Mouse (Mus musculus): Measurements from ENCODE around the gene Ndufb10. TPM values are rescaled to one million over a fixed set of nuclear protein-coding genes. Genes with fewer than 3 reads are reported as not detected.

The Ndufb10 gene
- polyA plus RNA-seq, 1 experiment from 2014 or later = 191 TPM

GRCm38 (mm10) chr17:24698715-24699114 lies 25.6 kb downstream of the Ndufb10 start:
- H3K4me2 ChIP-seq (ENCODE audit: low read depth, low read length) = no peak overlapping the region
- DNase-seq (ENCODE audit: low spot score) = no peak
- H3K9ac ChIP-seq (replicated peaks; ENCODE audit: low read length) = no peak overlapping the region
- no peaks in the 10 kb centered on the region for H3K9me3 ChIP-seq (replicated peaks; ENCODE audit: control insufficient read depth, low read length)
- no peaks in the 10 kb centered on the region; the same call in 1 of the 2 replicates for H3K4me1 ChIP-seq (ENCODE audit: control insufficient read depth, insufficient read depth, low read length)
- H3K27ac ChIP-seq (replicated peaks; ENCODE audit: low read depth, low read length) = no peak overlapping the region
- WGBS = 65% methylated on average over 9 of the region's 9 CpGs
- ATAC-seq (replicated peaks; ENCODE audit: insufficient number of reproducible peaks, low FRiP score, low TSS enrichment, low read depth) = no peak
- H3K4me3 ChIP-seq (ENCODE audit: low read depth, low read length) = no peak overlapping the region
- no peaks in the 10 kb centered on the region for H3K27me3 ChIP-seq (ENCODE audit: control insufficient read depth, insufficient read depth, low read length)
- H3K36me3 ChIP-seq (replicated peaks; ENCODE audit: control insufficient read depth, insufficient read depth, low read depth, low read length) = peaks cover 13% of the 10 kb centered on the region

DNA sequence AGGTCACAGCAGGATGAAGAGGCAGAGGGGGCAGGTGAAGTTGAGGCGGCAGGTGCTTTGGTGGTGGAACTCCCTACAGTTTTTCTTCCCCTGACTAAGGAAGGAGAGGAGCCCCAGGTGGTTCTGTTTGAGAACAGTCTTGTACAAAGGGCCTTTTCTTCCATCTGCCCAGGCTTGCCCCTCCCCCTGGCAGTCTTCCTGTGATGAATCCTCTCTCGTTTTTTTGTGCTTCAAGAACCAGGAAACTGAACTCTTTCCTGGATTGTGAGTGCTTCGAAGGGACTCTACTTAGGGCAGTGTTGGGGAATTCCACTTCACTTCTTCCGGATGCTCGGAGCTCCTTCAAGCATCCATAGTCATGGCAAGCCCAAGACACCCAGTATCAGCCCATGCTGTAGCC lies 26.3 kb downstream of the Ndufb10 start:
- DNase-seq (ENCODE audit: low spot score) = peak; percentile 18
- ATAC-seq (replicated peaks; ENCODE audit: insufficient number of reproducible peaks, low FRiP score, low TSS enrichment, low read depth) = no peak
- no peaks in the 10 kb centered on the region; the same call in 1 of the 2 replicates for H3K4me1 ChIP-seq (ENCODE audit: control insufficient read depth, insufficient read depth, low read length)
- H3K36me3 ChIP-seq (replicated peaks; ENCODE audit: control insufficient read depth, insufficient read depth, low read depth, low read length) = peaks cover 16% of the 10 kb centered on the region
- H3K9ac ChIP-seq (replicated peaks; ENCODE audit: low read length) = no peak overlapping the region
- H3K27ac ChIP-seq (replicated peaks; ENCODE audit: low read depth, low read length) = no peak overlapping the region
- 12% methylated on average over 5 of the region's 5 CpGs for WGBS
- H3K27me3 ChIP-seq (ENCODE audit: control insufficient read depth, insufficient read depth, low read length) = no peaks in the 10 kb centered on the region
- H3K9me3 ChIP-seq (replicated peaks; ENCODE audit: control insufficient read depth, low read length) = no peaks in the 10 kb centered on the region
- no peak overlapping the region for H3K4me3 ChIP-seq (ENCODE audit: low read depth, low read length)
- no peak overlapping the region for H3K4me2 ChIP-seq (ENCODE audit: low read depth, low read length)

- peak within 1 kb of the TSS; percentile 81 for H3K4me3 ChIP-seq (ENCODE audit: low read depth, low read length)
- peak within 1 kb of the TSS; percentile 78 for H3K27ac ChIP-seq (replicated peaks; ENCODE audit: low read depth, low read length)
- peak within 1 kb of the TSS; percentile 76 for H3K4me2 ChIP-seq (ENCODE audit: low read depth, low read length)
- peaks cover 12% of the 10 kb centered on the region for H3K36me3 ChIP-seq (replicated peaks; ENCODE audit: control insufficient read depth, insufficient read depth, low read depth, low read length)
- H3K9ac ChIP-seq (replicated peaks; ENCODE audit: low read length) = peak within 1 kb of the TSS; percentile 92
- DNase-seq (ENCODE audit: low spot score) = peak; percentile 91
- H3K9me3 ChIP-seq (replicated peaks; ENCODE audit: control insufficient read depth, low read length) = no peaks in the 10 kb centered on the region
- under 1% methylated on average over 49 of the region's 76 CpGs for WGBS
- no peaks in the 10 kb centered on the region; the same call in 1 of the 2 replicates for H3K4me1 ChIP-seq (ENCODE audit: control insufficient read depth, insufficient read depth, low read length)
- ATAC-seq (replicated peaks; ENCODE audit: insufficient number of reproducible peaks, low FRiP score, low TSS enrichment, low read depth) = peak; percentile 86
- H3K27me3 ChIP-seq (ENCODE audit: control insufficient read depth, insufficient read depth, low read length) = no peaks in the 10 kb centered on the region
These were observed 28.1 kb downstream of the Ndufb10 start, which contains the start of the genes Gfer and Noxo1 for GRCm38 (mm10) chr17:24696011-24696697. TSS of gene Gfer (minus strand) at chr17:24696156. TSS of gene Noxo1 (plus strand) at chr17:24696234.

GRCm38 (mm10) chr17:24695326-24696010 lies 28.8 kb downstream of the Ndufb10 start:
- DNase-seq (ENCODE audit: low spot score) = no peak
- WGBS = 8% methylated on average over 46 of the region's 51 CpGs
- Histone ChIP-seq H3K27ac (replicated peaks; ENCODE audit: low read depth, low read length) (peak overlapping the region; percentile 78), H3K9me3 (replicated peaks; ENCODE audit: control insufficient read depth, low read length) (no peaks in the 10 kb centered on the region), H3K36me3 (replicated peaks; ENCODE audit: control insufficient read depth, insufficient read depth, low read depth, low read length) (peaks cover 8% of the 10 kb centered on the region), H3K4me1 (ENCODE audit: control insufficient read depth, insufficient read depth, low read length) (no peaks in the 10 kb centered on the region; the same call in 1 of the 2 replicates), H3K9ac (replicated peaks; ENCODE audit: low read length) (peak overlapping the region; percentile 92), H3K4me3 (ENCODE audit: low read depth, low read length) (peak overlapping the region; percentile 81), H3K27me3 (ENCODE audit: control insufficient read depth, insufficient read depth, low read length) (peaks cover 2% of the 10 kb centered on the region), H3K4me2 (ENCODE audit: low read depth, low read length) (peak overlapping the region; percentile 76)
- ATAC-seq (replicated peaks; ENCODE audit: insufficient number of reproducible peaks, low FRiP score, low TSS enrichment, low read depth) = peak; percentile 31

DNA sequence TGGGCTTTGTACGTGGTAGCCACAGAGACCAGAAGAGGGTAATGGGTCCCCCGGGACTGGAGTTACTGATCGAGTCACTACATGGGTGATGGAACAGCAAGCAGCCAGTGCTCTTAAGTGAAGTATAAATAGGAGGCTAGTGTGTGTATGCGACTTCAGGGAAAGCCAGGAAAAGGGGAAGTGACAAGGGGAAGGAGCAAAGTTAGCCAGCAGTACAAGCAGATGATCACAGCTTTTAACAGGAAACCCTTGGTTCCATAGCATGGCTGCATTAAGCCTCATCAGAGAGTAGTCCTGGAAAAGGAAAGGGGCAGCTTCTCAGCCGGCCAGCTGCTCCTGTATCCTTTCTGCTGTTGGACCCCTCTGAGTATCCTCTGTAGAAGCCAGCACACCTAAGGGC lies 31.9 kb downstream of the Ndufb10 start:
- no peak for ATAC-seq (replicated peaks; ENCODE audit: insufficient number of reproducible peaks, low FRiP score, low TSS enrichment, low read depth)
- DNase-seq (ENCODE audit: low spot score) = no peak
- no peak overlapping the region for H3K9ac ChIP-seq (replicated peaks; ENCODE audit: low read length)
- no peak overlapping the region for H3K27ac ChIP-seq (replicated peaks; ENCODE audit: low read depth, low read length)
- no peaks in the 10 kb centered on the region for H3K9me3 ChIP-seq (replicated peaks; ENCODE audit: control insufficient read depth, low read length)
- peaks cover 8% of the 10 kb centered on the region for H3K36me3 ChIP-seq (replicated peaks; ENCODE audit: control insufficient read depth, insufficient read depth, low read depth, low read length)
- peaks cover under 1% of the 10 kb centered on the region for H3K4me1 ChIP-seq (ENCODE audit: control insufficient read depth, insufficient read depth, low read length)
- no peak overlapping the region for H3K4me3 ChIP-seq (ENCODE audit: low read depth, low read length)
- peaks cover 33% of the 10 kb centered on the region for H3K27me3 ChIP-seq (ENCODE audit: control insufficient read depth, insufficient read depth, low read length)
- H3K4me2 ChIP-seq (ENCODE audit: low read depth, low read length) = no peak overlapping the region
- WGBS = 82% methylated on average over 5 of the region's 5 CpGs

DNA sequence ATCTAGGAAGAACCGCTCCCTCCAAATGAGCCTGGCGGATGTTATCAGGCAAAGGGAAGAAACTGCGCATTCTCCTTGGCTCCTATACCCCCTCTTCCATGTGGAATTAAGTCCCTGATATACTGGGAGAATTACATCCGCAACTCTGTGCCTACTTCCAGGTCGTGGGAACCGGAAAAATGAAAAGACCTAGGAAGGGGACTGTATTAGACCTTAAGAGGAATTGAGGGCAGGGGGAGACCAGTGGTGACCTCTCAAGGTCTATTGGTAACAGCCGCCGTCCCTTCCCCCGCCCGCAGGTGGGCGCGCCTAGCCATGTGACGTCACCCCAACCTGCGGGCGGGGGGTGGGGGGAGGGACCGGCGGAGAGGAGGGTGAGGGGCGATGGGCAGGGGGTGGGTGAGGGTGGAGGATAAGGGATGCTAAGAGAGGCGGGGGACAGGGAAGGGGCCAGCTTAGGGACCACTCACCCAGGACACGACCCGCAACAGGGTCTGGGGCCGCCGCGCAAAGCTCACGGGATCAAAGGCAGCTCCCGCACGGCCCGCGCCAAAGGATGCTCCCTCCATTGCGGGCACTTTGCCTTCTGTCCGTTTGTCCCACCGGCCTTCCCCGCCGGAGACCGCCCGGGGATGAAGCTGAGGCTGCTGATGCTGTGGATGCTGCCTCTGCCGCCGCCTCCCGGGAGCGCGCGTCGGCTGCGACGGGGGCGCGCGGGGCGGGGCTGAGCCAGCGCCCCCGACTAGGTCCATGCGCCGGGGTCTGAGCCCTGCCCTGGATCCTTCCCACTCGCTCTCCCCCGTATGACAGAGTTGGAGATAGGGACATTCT lies 34.8 kb downstream of the Ndufb10 start, which contains the start of gene Syngr3:
Syngr3 (minus strand) TSS at position 705 of the 831 bp plus-strand sequence.
- Histone ChIP-seq H3K27me3 (ENCODE audit: control insufficient read depth, insufficient read depth, low read length) (peaks cover 36% of the 10 kb centered on the region), H3K9ac (replicated peaks; ENCODE audit: low read length) (peak within 1 kb of the TSS; percentile 63), H3K4me1 (ENCODE audit: control insufficient read depth, insufficient read depth, low read length) (peaks cover 4% of the 10 kb centered on the region), H3K9me3 (replicated peaks; ENCODE audit: control insufficient read depth, low read length) (no peaks in the 10 kb centered on the region), H3K4me3 (ENCODE audit: low read depth, low read length) (peak within 1 kb of the TSS; percentile 65), H3K4me2 (ENCODE audit: low read depth, low read length) (peak within 1 kb of the TSS; percentile 93), H3K36me3 (replicated peaks; ENCODE audit: control insufficient read depth, insufficient read depth, low read depth, low read length) (peaks cover 8% of the 10 kb centered on the region), H3K27ac (replicated peaks; ENCODE audit: low read depth, low read length) (no peak within 1 kb of the TSS)
- DNase-seq (ENCODE audit: low spot score) (peak; percentile 54), ATAC-seq (replicated peaks; ENCODE audit: insufficient number of reproducible peaks, low FRiP score, low TSS enrichment, low read depth) (no peak)
- WGBS = under 1% methylated on average over 51 of the region's 55 CpGs

- DNase-seq (ENCODE audit: low spot score) (no peak), ATAC-seq (replicated peaks; ENCODE audit: insufficient number of reproducible peaks, low FRiP score, low TSS enrichment, low read depth) (no peak)
- 15% methylated on average over 23 of the region's 23 CpGs for WGBS
- peak overlapping the region; percentile 25 for H3K4me3 ChIP-seq (ENCODE audit: low read depth, low read length)
- no peaks in the 10 kb centered on the region for H3K9me3 ChIP-seq (replicated peaks; ENCODE audit: control insufficient read depth, low read length)
- H3K4me2 ChIP-seq (ENCODE audit: low read depth, low read length) = peak overlapping the region; percentile 48
- peak overlapping the region; percentile 32; the same call in 1 of the 2 replicates for H3K9ac ChIP-seq (replicated peaks; ENCODE audit: low read length)
- peaks cover 36% of the 10 kb centered on the region for H3K27me3 ChIP-seq (ENCODE audit: control insufficient read depth, insufficient read depth, low read length)
- H3K27ac ChIP-seq (replicated peaks; ENCODE audit: low read depth, low read length) = no peak overlapping the region
- peaks cover 4% of the 10 kb centered on the region for H3K4me1 ChIP-seq (ENCODE audit: control insufficient read depth, insufficient read depth, low read length)
- peaks cover 4% of the 10 kb centered on the region; the same call in 1 of the 2 replicates for H3K36me3 ChIP-seq (replicated peaks; ENCODE audit: control insufficient read depth, insufficient read depth, low read depth, low read length)
These were observed 36.7 kb downstream of the Ndufb10 start for GRCm38 (mm10) chr17:24687599-24687998.
